Mouse (Mus musculus) G1E (cell line): Measurements from ENCODE around the gene Cmya5. TPM values are rescaled to one million over a fixed set of nuclear protein-coding genes. Genes with fewer than 3 reads are reported as not detected.

ENCODE experiments used
- ATAC-seq: 2 replicates; pipeline ENCODE4 v1.8.0; 2016; ENCODE audit warnings: mild to moderate bottlenecking; ENCODE audit not compliant: insufficient number of reproducible peaks, poor library complexity, low FRiP score, severe bottlenecking; ENCODE audit errors: extremely low read depth
- DNase-seq: peaks from one replicate; pipeline ENCODE4 v3.0.0; 2012; ENCODE audit warnings: low spot score
- H3K27me3 ChIP-seq: 2 replicates; pipeline ENCODE4 v1.6.1; 2012; ENCODE audit warnings: mild to moderate bottlenecking, low read length, inconsistent platforms; ENCODE audit not compliant: insufficient read depth
- H3K36me3 ChIP-seq: replicated peaks from 2 replicates; pipeline ENCODE3; 2012; ENCODE audit warnings: mild to moderate bottlenecking, inconsistent platforms
- H3K4me1 ChIP-seq: 2 replicates; pipeline ENCODE4 v1.6.1; 2012; ENCODE audit warnings: low read depth, low read length, inconsistent platforms, mixed read lengths; ENCODE audit not compliant: insufficient read depth
- H3K4me3 ChIP-seq: 2 replicates; pipeline ENCODE4 v1.5.1; 2012; ENCODE audit warnings: low read depth, mild to moderate bottlenecking, inconsistent platforms, low read length, moderate library complexity, mixed read lengths
- H3K9me3 ChIP-seq: replicated peaks from 2 replicates; pipeline ENCODE4 v1.6.1; 2012; ENCODE audit warnings: inconsistent platforms
- CTCF ChIP-seq: IDR thresholded peaks from 2 replicates; pipeline ENCODE4 v1.5.1; 2012; ENCODE audit warnings: low read depth, low read length, inconsistent platforms, mixed read lengths
- GATA1 ChIP-seq: IDR thresholded peaks from 2 replicates; pipeline ENCODE4 v1.6.1; 2012; ENCODE audit warnings: borderline replicate concordance, low read length, inconsistent platforms, mixed read lengths
- GATA2 ChIP-seq: IDR thresholded peaks from 2 replicates; pipeline ENCODE4 v1.6.1; 2012; ENCODE audit warnings: low read depth, low read length, inconsistent platforms, borderline replicate concordance
- POLR2AphosphoS5 ChIP-seq: IDR thresholded peaks from 2 replicates; pipeline ENCODE4 v1.6.1; 2012; ENCODE audit warnings: low read depth, low read length, inconsistent platforms; ENCODE audit not compliant: insufficient replicate concordance
- TAL1 ChIP-seq: conservative IDR thresholded peaks from 2 replicates; pipeline ENCODE4 v1.6.1; 2012; ENCODE audit warnings: low read depth, low read length, inconsistent platforms, mixed read lengths
- polyA plus RNA-seq: library from polyadenylated mRNA; stranded (reverse); fragments of >175 nt; gene quantifications from 2 replicates; pipeline ENCODE4 v1.2.3, GENCODE M21; 2012
- total RNA-seq, 2 experiments: library from RNA; stranded (forward) in 1 of 2; stranded (reverse) in 1 of 2; fragments of 200-1000 nt in 1 of 2; fragments of >200 nt in 1 of 2; fragmentation: Nextera tagmentation in 1 of 2; gene quantifications; 2 replicates each; pipeline ENCODE4 v1.2.3; 2014 to 2017

The Cmya5 gene
- total and polyA plus RNA-seq, 3 experiments: 0.11 TPM; not detected in 2

DNA sequence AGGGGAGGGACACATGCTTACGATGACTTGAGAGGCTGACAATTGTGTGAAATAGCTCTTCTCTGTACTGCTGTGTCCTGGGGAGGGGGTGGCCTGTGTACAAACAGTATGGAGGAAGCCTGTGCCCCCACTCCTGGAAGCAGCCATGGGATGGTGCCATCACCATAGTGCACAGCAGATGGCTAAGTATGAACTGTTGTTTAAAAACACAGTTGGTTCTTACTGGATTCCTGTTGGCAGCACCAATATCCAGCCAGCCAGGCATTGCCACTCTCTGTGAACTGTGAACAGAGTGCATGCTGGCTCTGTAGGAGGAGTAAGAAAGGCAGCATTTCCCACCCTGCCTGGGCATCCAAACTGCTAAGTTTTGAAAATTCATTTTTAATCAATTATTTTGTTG lies 88.4 kb downstream of the Cmya5 start:
- no peak for ATAC-seq
- Histone ChIP-seq H3K36me3 (no peaks in the 10 kb centered on the region), H3K27me3 (peaks cover 12% of the 10 kb centered on the region; the same call in 1 of the 2 replicates), H3K4me1 (no peaks in the 10 kb centered on the region), H3K4me3 (no peak overlapping the region), H3K9me3 (no peaks in the 10 kb centered on the region)
- TF ChIP-seq POLR2AphosphoS5 (no peak), TAL1 (no peak), GATA2 (no peak), GATA1 (no peak), CTCF (no peak)
- no peak for DNase-seq

DNA sequence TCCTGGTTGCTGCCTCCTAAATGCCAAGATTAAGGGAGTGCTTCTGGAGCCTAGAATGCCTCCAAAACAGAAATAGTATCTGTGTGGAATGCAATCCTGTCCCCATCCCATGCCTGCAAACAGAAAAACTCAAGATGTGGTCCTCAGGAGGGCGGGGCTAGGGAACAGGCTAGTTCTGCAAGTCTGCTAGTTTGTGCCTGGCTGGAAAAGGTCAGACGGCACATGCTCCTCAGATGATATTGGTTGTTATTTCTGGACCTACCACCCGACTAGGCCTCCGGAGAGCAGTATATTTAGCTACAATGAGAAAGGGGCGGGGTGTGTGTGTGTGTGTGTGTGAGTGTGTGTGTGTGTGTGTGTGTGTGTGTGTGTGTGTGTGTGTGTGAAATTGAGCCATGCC lies 93.0 kb downstream of the Cmya5 start:
- Histone ChIP-seq H3K27me3 (peaks cover 12% of the 10 kb centered on the region; the same call in 1 of the 2 replicates), H3K36me3 (no peaks in the 10 kb centered on the region), H3K9me3 (no peaks in the 10 kb centered on the region), H3K4me1 (no peaks in the 10 kb centered on the region), H3K4me3 (no peak overlapping the region)
- ATAC-seq (no peak), DNase-seq (no peak)
- TF ChIP-seq TAL1: no peak
- TF ChIP-seq CTCF: no peak
- TF ChIP-seq GATA1: no peak
- no peak for TF ChIP-seq GATA2
- no peak for TF ChIP-seq POLR2AphosphoS5

DNA sequence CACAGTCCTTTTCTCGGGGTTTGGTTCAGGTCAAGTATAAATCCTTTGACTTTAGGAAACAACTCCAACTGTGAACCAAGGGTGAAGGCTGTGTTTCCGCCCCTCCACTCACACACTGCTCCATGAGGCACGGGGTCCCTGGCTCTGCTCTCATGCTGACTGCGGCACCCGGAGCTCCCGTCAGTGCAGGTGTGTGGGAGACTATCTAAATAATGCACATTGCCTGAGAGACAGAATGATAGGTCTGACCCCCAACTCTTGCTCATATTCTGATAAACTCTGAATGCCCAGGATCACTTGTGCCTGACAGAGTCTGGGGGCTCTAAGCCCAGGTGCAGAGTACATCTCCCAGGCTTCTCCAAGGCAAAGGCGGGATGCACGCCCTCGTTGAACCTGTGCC lies 103.5 kb downstream of the Cmya5 start:
- H3K4me1 ChIP-seq: no peaks in the 10 kb centered on the region
- TF ChIP-seq POLR2AphosphoS5: no peak
- TF ChIP-seq CTCF: no peak
- no peak for TF ChIP-seq TAL1
- TF ChIP-seq GATA1: no peak
- no peak for TF ChIP-seq GATA2
- DNase-seq: no peak
- no peak overlapping the region for H3K4me3 ChIP-seq
- H3K36me3 ChIP-seq: no peaks in the 10 kb centered on the region
- no peak for ATAC-seq
- peaks cover 10% of the 10 kb centered on the region for H3K27me3 ChIP-seq
- no peaks in the 10 kb centered on the region for H3K9me3 ChIP-seq

DNA sequence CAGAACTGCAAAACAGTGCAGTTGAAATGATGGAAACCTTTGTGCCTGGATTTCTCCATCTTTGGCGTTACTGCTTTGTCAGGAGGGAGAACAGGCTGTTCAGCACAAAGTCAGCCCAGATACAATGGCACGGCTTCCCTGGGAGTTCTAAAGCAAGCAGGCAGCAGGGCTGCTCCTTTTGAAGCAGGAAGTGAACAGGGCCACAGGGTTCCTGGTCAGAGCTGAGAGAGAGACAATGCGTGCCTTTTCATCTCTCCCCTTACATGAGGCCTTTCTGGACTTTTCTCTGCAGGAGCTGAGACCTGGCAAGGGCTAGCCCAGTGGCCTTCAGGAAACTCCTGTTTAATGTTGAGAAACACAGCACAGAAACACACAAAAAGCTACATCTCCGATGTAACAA lies 108.3 kb downstream of the Cmya5 start:
- no peak for DNase-seq
- peaks cover 7% of the 10 kb centered on the region for H3K27me3 ChIP-seq
- H3K4me1 ChIP-seq: no peaks in the 10 kb centered on the region
- H3K36me3 ChIP-seq: no peaks in the 10 kb centered on the region
- no peak for ATAC-seq
- no peak overlapping the region for H3K4me3 ChIP-seq
- H3K9me3 ChIP-seq: no peaks in the 10 kb centered on the region
- no peak for TF ChIP-seq CTCF
- no peak for TF ChIP-seq TAL1
- TF ChIP-seq GATA1: no peak
- TF ChIP-seq POLR2AphosphoS5: no peak
- no peak for TF ChIP-seq GATA2

DNA sequence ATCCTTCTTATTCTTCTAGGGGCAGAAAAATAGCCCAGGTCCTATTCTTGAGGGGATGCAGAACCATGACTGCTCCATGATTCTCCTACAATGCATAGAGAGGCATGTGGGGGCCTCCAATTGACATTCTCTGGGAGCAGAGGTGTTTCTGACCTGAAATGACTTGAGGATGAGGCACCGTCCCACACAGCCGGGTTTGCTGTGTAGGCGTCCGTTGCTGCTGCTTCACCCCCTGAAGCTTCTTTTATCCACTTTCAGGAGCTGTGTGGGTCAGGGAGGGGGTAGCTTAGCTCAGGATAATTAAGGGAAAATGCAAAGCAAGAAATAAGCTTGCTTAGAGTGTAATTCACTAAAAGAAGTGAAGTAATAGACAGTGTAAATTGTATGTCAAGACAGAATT lies 115.2 kb downstream of the Cmya5 start:
- TF ChIP-seq GATA2 (no peak), GATA1 (no peak), TAL1 (no peak), CTCF (no peak), POLR2AphosphoS5 (no peak)
- ATAC-seq (no peak), DNase-seq (no peak)
- Histone ChIP-seq H3K9me3 (no peaks in the 10 kb centered on the region), H3K27me3 (peaks cover 9% of the 10 kb centered on the region; the same call in 1 of the 2 replicates), H3K4me3 (no peak overlapping the region), H3K36me3 (no peaks in the 10 kb centered on the region), H3K4me1 (no peaks in the 10 kb centered on the region)

DNA sequence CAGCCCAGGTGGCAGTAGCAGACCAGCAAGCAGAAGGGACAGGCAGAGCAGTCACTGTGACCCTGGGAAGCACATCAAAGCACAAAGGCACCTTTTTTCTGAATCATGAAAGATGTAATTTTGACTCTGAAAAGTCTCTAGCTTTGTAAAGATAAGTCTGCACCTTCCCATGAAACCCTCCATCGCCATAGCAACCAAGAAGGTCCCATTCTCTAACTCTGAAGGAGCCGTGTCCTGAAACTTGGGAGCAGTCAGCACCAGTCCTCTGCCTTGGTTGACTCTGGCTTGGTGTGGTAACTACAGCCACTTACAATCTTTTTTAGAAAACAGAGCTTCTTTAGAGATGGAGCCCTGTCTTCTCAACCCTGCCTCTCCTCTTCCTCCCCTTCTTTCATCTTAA lies 119.7 kb downstream of the Cmya5 start:
- no peaks in the 10 kb centered on the region for H3K9me3 ChIP-seq
- TF ChIP-seq CTCF (no peak), GATA2 (no peak), GATA1 (no peak), POLR2AphosphoS5 (no peak)
- H3K36me3 ChIP-seq: no peaks in the 10 kb centered on the region
- ATAC-seq: no peak
- H3K4me1 ChIP-seq: no peaks in the 10 kb centered on the region
- 0 out of 2 replicates have a peak, but pooled peaks cover 5% of the 10 kb centered on the region for H3K27me3 ChIP-seq
- no peak for DNase-seq
- H3K4me3 ChIP-seq: no peak overlapping the region

DNA sequence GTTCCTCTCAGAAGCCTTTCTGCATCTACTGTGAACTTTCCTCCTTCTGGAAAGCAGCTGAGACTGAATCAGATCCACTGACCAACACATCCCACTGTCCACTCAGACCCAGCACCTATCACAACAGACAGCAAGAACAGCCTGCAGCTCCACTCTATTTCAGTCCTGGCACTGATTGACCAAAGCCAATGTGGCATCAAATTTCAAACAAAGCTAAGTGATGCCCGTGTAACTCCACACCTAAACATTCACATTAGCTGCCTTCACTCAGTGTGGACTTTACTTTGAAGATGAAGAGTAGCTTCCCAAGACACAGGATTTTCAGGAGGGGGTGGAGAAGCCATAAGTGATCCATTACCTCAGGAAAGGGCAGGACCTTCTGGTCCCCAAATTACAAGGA lies 122.4 kb downstream of the Cmya5 start:
- TF ChIP-seq GATA2: no peak
- no peak for TF ChIP-seq TAL1
- TF ChIP-seq CTCF: no peak
- TF ChIP-seq GATA1: no peak
- no peak for TF ChIP-seq POLR2AphosphoS5
- no peaks in the 10 kb centered on the region for H3K9me3 ChIP-seq

More for the DNA sequence above, 122.4 kb downstream of the Cmya5 start:
- no peak for DNase-seq
- no peaks in the 10 kb centered on the region for H3K27me3 ChIP-seq
- H3K4me3 ChIP-seq: no peak overlapping the region
- no peaks in the 10 kb centered on the region for H3K36me3 ChIP-seq
- H3K4me1 ChIP-seq: no peaks in the 10 kb centered on the region
- ATAC-seq: no peak
